Mouse (Mus musculus) stomach, postnatal 0 days (tissue): Measurements from ENCODE around the gene Smu1.

ENCODE experiments used
- CTCF ChIP-seq: IDR thresholded peaks from 2 replicates; pipeline ENCODE4 v1.5.1; 2016; ENCODE audit warnings: antibody characterized with exemption, low read depth, mild to moderate bottlenecking, moderate library complexity
- EP300 ChIP-seq: optimal IDR thresholded peaks from 2 replicates; pipeline ENCODE3; 2016; ENCODE audit warnings: antibody characterized with exemption

DNA sequence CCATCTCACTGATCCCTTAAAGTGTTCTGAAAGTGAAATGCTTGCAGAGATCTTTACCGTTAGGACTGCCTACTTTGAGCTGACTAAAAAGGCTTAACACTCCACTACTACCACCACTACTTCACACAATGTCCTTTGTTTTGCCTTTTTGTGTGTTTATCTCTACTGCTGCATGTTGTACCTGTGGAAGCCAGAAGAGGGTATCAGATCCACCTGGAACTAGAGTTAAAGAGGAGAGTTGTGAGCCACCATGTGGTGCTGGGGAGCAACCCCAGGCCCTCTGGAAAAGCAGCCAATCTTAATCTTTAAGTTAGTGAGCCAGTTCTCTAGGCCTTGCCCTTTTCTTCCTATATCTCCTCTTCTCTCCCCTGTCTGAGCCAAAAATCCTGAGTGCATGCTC lies 30.5 kb downstream of the Smu1 start:
- TF ChIP-seq EP300 = no peak
- TF ChIP-seq CTCF = peak; percentile 53
